Mouse (Mus musculus): ENCODE data around the gene Cnn3. TPM values are rescaled to one million over a fixed set of nuclear protein-coding genes. Genes with fewer than 3 reads are reported as not detected.

Gene Cnn3
- polyA plus RNA-seq (2015; fragmentation: Nextera tagmentation; extraction: Ambion mirVana): 627 and 632 TPM in 2 replicates

DNA sequence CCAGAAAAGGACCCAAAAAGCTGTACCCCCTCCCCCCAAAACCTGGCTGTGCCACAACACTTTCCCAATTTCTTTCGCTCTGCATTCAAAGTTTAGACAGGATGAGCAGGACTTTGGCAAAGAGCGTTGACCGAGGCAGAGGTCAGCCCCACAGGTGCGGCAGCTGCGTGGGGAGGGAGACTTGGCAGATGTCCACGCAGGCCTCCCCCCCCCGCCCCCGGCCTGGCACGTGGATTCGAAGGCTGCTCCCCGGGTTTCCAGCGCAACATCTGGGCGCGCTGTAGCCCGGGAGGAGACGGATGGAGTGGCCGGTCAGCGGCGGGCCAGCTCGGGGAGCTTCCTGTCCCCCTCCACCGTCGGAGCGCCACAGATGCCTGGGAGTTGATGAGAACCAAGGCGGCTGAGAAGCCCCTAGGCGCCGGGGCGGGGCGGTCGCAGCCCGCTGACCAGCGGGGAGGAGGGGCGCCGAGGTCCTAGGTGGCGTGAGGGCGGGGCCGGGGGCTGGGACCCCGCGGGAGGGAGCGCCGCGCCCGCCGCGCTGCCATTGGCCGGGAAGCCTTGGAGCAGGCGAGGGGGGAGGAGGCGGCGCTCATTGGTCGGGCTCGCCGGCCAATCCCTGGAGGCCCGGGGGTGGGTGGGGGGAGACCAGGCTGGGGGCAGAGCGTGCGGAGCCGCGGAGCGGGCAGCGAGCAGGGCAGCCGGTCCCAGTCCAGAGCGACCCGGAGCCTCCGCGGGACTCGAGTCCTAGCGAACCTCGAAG lies at the start of gene Cnn3:
Gene Cnn3 (plus strand): TSS at position 637 of the 760 bp plus-strand sequence.
- peak within 1 kb of the TSS; percentile 88 for H3K4me3 ChIP-seq
- H3K9me3 ChIP-seq: no peaks in the 10 kb centered on the region
- peak; percentile 93 for ATAC-seq (ENCODE audit: borderline replicate concordance, extremely low read depth, low FRiP score, low TSS enrichment)

DNA sequence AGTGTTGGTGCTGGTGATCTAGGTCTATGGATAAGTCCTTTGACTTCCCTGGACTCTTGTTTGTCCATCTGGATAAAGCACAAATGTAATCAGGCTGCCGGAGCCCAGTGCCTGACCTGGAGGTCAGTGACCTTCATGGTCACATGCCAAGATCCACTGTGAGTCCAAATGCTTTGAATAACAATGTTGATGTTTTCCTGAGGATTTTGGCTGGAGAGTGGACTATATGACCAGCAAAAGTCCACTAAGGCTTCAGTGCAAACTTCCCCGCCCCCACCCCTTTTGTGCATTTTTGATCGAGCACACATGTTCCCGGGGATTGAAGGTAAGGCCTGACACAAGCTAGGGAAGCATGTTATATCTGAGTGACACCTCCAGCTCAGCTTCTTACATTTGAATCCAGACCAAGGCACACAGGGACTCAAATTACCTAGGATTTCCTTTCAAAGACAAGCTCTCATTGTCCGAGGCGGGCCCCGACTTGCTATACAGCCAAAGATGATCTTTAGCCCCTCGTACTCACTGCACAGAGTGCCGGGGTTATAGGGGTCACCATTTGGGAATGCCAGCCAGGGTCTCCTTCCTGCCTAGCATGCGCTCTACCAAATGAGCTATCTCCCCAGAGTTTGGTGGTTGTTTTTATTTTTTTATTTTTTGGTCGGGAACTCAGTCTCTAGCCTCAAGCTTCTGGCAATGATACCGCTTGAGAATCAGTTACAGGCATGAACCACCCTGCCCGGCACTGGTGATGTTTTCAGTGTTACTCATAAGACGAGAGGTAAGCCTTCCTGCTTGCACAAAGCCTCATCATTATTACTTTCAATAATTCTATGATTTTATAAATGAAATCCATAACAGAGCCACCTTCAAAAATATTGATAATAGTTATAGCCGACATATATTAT lies 47.3 kb upstream of the Cnn3 start:
- WGBS: 61% methylated on average over 15 of the region's 15 CpGs
- no peak overlapping the region for H3K4me3 ChIP-seq
- H3K4me2 ChIP-seq: no peak overlapping the region
- no peaks in the 10 kb centered on the region for H3K27me3 ChIP-seq
- no peaks in the 10 kb centered on the region for H3K9me3 ChIP-seq
- H3K27ac ChIP-seq: no peak overlapping the region
- no peaks in the 10 kb centered on the region for H3K36me3 ChIP-seq
- ATAC-seq (ENCODE audit: borderline replicate concordance, extremely low read depth, low FRiP score, low TSS enrichment): no peak
- H3K9ac ChIP-seq: no peak overlapping the region
- peaks cover 2% of the 10 kb centered on the region; the same call in 1 of the 2 replicates for H3K4me1 ChIP-seq

More for the DNA sequence above, at the start of gene Cnn3:
- H3K27me3 ChIP-seq: peaks cover 13% of the 10 kb centered on the region; the same call in 1 of the 2 replicates
- H3K27ac ChIP-seq: peak within 1 kb of the TSS; percentile 97
- no peaks in the 10 kb centered on the region for H3K36me3 ChIP-seq
- H3K4me1 ChIP-seq: peaks cover 26% of the 10 kb centered on the region
- H3K4me2 ChIP-seq: peak within 1 kb of the TSS; percentile 90
- peak within 1 kb of the TSS; percentile 95 for H3K9ac ChIP-seq
- under 1% methylated on average over 64 of the region's 66 CpGs for WGBS

DNA sequence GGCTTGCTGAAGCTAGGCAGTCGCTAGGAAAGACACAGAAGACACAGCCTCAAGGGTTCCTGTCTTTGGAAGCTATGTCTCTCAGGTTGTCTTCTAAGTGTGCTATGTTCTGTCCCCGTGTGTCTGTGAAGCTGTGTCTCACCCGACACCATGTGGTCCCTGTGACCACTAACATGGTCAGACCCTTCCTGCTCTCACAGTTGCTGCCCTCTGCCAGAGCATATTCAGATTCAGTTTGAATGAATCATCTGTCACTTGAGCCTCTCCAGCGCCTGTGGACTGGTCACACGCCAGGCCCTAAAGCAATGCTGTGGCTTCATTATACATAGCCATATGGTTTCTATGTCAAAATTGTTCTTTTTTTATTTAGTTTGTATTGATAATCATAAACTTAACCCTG lies 46.6 kb upstream of the Cnn3 start:
- ATAC-seq (ENCODE audit: borderline replicate concordance, extremely low read depth, low FRiP score, low TSS enrichment): no peak
- Histone ChIP-seq H3K4me3 (no peak overlapping the region), H3K9me3 (no peaks in the 10 kb centered on the region), H3K27ac (no peak overlapping the region), H3K4me1 (no peaks in the 10 kb centered on the region), H3K9ac (no peak overlapping the region), H3K27me3 (no peaks in the 10 kb centered on the region), H3K4me2 (no peak overlapping the region), H3K36me3 (no peaks in the 10 kb centered on the region)
- WGBS: 77% methylated on average over 5 of the region's 5 CpGs

DNA sequence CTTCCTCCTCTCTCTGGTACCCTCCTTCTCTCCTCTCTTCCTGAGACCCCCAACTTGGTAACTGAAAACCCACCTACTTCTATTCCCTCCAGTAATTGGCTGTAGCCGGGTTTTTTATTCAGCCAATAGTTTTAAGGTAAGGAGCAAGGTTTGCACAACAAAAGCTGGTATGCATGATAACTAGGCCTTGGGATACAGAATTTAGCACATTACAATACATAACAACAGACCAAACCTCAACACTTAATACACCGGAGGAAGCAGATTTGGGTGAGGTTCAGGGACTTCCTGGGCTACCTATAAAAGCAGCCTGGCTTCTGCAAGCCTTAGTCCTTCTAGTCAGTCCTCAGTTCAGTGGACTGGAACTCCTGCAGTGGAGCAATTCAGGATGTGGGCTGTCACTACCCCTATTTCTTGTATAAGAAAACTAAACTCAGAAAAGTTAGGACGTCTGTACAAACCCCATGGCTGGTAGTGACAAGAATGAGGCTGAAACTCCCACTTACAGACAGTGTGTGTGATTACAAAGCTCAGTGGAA lies 38.8 kb upstream of the Cnn3 start:
- no peak for ATAC-seq (ENCODE audit: borderline replicate concordance, extremely low read depth, low FRiP score, low TSS enrichment)
- Histone ChIP-seq H3K9me3 (no peaks in the 10 kb centered on the region), H3K27me3 (no peaks in the 10 kb centered on the region), H3K27ac (no peak overlapping the region), H3K4me3 (no peak overlapping the region), H3K36me3 (no peaks in the 10 kb centered on the region), H3K9ac (no peak overlapping the region), H3K4me1 (peaks cover 17% of the 10 kb centered on the region), H3K4me2 (no peak overlapping the region)
- WGBS: 76% methylated on average over 3 of the region's 3 CpGs

DNA sequence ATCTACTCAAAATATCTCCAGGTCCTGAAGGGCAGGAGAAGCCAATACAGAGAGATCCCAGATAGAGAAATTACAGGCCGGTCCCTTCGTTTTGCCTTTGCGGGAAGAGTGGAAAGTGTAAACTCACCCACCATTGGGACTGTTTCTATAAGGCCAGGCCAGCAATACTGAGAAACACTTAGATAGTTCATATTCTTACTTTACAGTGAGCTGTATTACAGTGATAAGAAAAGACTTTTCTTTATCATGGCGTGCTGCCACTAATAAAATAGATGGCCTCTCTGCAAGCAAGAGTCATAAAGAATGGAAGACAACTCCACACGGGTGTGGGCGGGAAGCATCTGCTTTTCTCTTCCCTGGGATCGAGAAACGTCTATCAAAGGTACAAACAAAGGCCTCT lies 36.9 kb upstream of the Cnn3 start:
- Histone ChIP-seq H3K4me1 (peaks cover 17% of the 10 kb centered on the region), H3K27ac (no peak overlapping the region), H3K9ac (no peak overlapping the region), H3K36me3 (no peaks in the 10 kb centered on the region), H3K4me3 (no peak overlapping the region), H3K9me3 (no peaks in the 10 kb centered on the region), H3K4me2 (no peak overlapping the region), H3K27me3 (no peaks in the 10 kb centered on the region)
- no peak for ATAC-seq (ENCODE audit: borderline replicate concordance, extremely low read depth, low FRiP score, low TSS enrichment)
- 67% methylated on average over 8 of the region's 8 CpGs for WGBS

DNA sequence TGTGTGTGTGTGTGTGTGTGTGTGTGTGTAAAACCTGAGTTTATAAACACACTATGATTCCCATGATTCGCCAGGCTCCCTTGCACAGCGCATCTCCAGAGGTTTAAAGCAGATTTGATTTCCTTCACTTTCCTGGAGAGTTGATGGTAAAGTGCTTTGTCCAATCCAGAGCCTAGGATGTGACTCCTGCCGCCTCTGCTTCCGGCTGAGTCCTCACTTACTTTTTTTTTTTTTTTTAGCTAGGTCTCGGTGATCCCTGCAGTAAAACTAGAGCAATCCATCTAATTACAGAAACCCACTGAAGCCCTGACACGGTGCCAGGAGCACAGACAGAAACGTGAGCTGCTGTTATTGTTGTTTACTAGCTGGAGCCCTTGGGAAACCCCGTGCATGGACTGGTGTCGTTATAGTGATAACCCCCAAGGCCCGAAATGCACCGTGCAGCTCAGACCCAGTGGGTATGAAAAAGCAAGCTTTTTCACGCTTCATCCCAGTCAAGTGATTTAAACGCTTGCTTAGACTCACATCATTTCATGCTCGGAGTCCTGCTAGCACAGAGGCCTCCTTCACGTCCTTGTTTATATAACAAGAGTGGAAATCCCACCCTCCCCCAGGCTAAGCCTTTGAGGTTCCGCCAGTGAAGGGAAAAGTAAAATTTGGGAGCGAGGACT lies 36.3 kb upstream of the Cnn3 start:
- peaks cover 17% of the 10 kb centered on the region for H3K4me1 ChIP-seq
- no peaks in the 10 kb centered on the region for H3K9me3 ChIP-seq
- WGBS: 10% methylated on average over 17 of the region's 17 CpGs
- H3K27me3 ChIP-seq: no peaks in the 10 kb centered on the region
- no peaks in the 10 kb centered on the region for H3K36me3 ChIP-seq
- H3K9ac ChIP-seq: no peak overlapping the region
- H3K27ac ChIP-seq: peak overlapping the region; percentile 68
- H3K4me2 ChIP-seq: peak overlapping the region; percentile 43
- ATAC-seq (ENCODE audit: borderline replicate concordance, extremely low read depth, low FRiP score, low TSS enrichment): peak; percentile 79
- H3K4me3 ChIP-seq: no peak overlapping the region

DNA sequence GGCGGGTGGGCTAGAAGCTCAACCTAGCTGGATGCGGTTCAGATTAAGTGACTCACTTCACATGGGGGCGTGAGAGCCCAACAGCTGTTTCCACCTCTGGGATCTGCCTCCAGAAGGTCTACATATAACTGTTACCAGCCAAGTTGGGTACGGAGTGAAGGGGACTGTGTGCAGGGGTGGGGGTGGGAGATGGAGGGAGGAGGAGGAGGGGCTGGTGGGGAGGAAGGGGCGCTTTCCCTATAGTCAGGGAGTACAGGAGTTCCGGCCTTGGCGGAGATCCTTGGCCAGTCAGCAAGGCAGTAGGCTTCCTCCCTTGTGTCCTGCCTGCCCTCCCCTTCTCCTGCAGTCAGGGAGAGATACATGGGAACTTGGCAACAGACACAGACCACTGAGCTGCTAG lies 35.6 kb upstream of the Cnn3 start:
- Histone ChIP-seq H3K36me3 (no peaks in the 10 kb centered on the region), H3K4me1 (peaks cover 17% of the 10 kb centered on the region), H3K4me3 (no peak overlapping the region), H3K9ac (no peak overlapping the region), H3K27me3 (no peaks in the 10 kb centered on the region), H3K9me3 (no peaks in the 10 kb centered on the region), H3K4me2 (peak overlapping the region; percentile 43), H3K27ac (peak overlapping the region; percentile 68)
- 34% methylated on average over 7 of the region's 7 CpGs for WGBS
- peak; percentile 58 for ATAC-seq (ENCODE audit: borderline replicate concordance, extremely low read depth, low FRiP score, low TSS enrichment)

DNA sequence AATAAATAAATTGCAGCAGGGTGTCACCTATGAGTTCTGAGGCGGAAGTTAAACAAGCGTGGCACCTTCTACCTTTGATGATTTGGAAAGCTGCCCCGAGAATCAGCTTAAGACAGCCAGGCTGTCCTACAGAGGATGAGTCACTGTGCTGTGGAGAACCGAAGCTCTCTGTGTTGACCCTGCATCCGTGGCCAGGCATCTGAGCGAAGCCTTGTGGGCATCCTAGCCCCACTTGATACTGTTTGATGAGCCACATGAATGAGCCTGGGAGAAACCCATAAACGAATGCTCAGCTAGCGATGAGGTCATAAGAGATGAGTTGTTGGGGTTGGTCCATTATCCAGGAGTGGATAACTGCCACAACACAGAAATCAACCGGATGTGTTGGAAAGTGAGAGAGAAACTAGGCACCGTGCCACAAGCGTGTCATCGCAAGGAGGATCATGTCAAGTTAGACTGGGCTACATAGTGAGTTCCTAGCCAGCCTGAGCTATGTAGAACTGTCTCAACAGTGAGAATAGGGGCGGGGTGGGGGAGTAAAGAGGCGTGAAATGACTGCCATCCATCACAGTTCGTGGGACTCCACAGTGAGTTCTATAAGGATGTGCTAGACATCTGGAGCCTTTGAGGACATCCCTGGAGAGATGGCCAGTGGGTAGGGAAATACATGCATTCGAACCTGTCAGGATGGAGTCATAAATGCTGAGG lies 30.6 kb upstream of the Cnn3 start:
- no peaks in the 10 kb centered on the region for H3K36me3 ChIP-seq
- no peak overlapping the region for H3K27ac ChIP-seq
- no peaks in the 10 kb centered on the region for H3K27me3 ChIP-seq
- ATAC-seq (ENCODE audit: borderline replicate concordance, extremely low read depth, low FRiP score, low TSS enrichment): peak; percentile 85
- 56% methylated on average over 16 of the region's 16 CpGs for WGBS
- no peak overlapping the region for H3K4me3 ChIP-seq
- H3K9me3 ChIP-seq: no peaks in the 10 kb centered on the region
- H3K4me2 ChIP-seq: no peak overlapping the region
- peaks cover 13% of the 10 kb centered on the region for H3K4me1 ChIP-seq
- no peak overlapping the region for H3K9ac ChIP-seq

DNA sequence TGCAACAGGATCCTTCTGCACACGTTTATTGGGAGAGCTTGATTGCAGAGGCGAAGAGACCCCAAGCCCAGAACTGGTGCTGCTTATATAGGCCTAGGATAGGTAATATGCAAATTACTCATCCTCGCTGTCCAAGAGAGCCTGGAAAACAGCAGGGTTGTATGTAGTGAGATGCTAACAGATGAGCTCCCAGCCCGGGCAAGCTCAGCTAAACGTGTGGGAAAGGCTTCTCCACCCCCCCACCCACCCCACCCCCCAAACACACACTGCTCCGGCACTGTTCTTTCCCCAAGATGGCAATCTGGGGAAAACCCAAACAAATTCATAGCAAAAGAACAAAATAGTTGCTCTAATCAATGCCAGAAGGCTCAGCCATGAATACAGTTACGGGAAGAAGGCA lies 29.7 kb upstream of the Cnn3 start:
- no peaks in the 10 kb centered on the region for H3K36me3 ChIP-seq
- no peak overlapping the region for H3K27ac ChIP-seq
- peaks cover 9% of the 10 kb centered on the region; the same call in 1 of the 2 replicates for H3K4me1 ChIP-seq
- H3K9me3 ChIP-seq: no peaks in the 10 kb centered on the region
- no peak overlapping the region for H3K9ac ChIP-seq
- ATAC-seq (ENCODE audit: borderline replicate concordance, extremely low read depth, low FRiP score, low TSS enrichment): no peak
- 68% methylated on average over 7 of the region's 7 CpGs for WGBS
- no peaks in the 10 kb centered on the region for H3K27me3 ChIP-seq
- H3K4me3 ChIP-seq: no peak overlapping the region
- H3K4me2 ChIP-seq: no peak overlapping the region

DNA sequence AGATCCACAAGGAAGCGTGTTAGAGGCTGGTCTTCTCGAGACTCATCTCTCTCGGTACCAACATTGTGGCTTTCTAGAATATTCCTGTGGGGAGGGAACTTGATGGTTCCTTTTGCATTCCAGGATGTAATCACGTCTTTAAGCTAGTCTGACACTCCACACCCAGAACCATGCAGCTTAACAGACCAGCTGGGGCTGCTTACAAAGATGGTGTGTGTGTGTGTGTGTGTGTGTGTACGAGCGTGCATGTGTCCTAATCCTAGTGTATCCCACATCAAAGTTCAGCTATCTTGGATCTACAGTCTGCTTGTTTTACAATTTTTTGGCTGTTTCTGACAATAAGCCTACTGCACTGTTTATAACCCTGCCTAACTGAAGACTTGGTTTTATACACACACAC lies 29.3 kb upstream of the Cnn3 start:
- Histone ChIP-seq H3K4me1 (peaks cover 9% of the 10 kb centered on the region; the same call in 1 of the 2 replicates), H3K27me3 (no peaks in the 10 kb centered on the region), H3K9ac (no peak overlapping the region), H3K36me3 (no peaks in the 10 kb centered on the region), H3K27ac (no peak overlapping the region), H3K9me3 (no peaks in the 10 kb centered on the region), H3K4me2 (no peak overlapping the region), H3K4me3 (no peak overlapping the region)
- 61% methylated on average over 6 of the region's 6 CpGs for WGBS
- ATAC-seq (ENCODE audit: borderline replicate concordance, extremely low read depth, low FRiP score, low TSS enrichment): no peak

DNA sequence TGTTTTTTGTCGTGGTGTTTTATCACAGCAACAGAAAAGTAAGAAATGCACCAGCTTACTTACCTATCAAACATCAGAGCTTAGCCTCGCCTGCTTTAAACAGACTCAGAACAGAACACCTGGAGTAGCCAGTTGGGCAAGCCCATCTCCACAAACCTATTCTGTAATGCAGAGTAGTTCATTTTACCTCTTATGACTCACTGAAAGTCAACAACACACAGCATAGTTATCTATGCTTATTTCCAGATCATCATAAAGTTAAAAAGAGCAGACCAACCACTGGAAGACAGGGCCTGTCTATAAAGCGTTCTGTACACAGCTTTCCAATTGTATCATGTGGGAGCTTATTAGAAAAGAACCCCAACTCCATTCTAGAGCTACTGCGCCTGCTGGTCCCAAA lies 24.9 kb upstream of the Cnn3 start:
- WGBS: 74% methylated on average over 4 of the region's 4 CpGs
- Histone ChIP-seq H3K27ac (no peak overlapping the region), H3K9me3 (no peaks in the 10 kb centered on the region), H3K4me1 (peaks cover 8% of the 10 kb centered on the region), H3K4me2 (no peak overlapping the region), H3K36me3 (no peaks in the 10 kb centered on the region), H3K27me3 (no peaks in the 10 kb centered on the region), H3K4me3 (no peak overlapping the region), H3K9ac (no peak overlapping the region)
- no peak for ATAC-seq (ENCODE audit: borderline replicate concordance, extremely low read depth, low FRiP score, low TSS enrichment)
